Mouse (Mus musculus) liver, postnatal 0 days (tissue): ENCODE measurements at regions not wholly inside any gene's neighbourhood (a gene's known extent, or its start where the extent isn't known, plus 50 kb on each side); places are given as distances from the start of the nearest gene placed in this dataset.
A peak's percentile ranks its signal among the peaks of the same experiment; 100 is the strongest.

Experiments used
- ATAC-seq: fragments of 200-750 bp; cut with Nextera tagmentation; 2 replicates; pipeline ENCODE4 v1.8.0; 2017; ENCODE audit warnings: mild to moderate bottlenecking, moderate library complexity
- DNase-seq: peaks from one replicate; pipeline ENCODE4 v3.0.0-alpha.2; 2016
- H3K27ac ChIP-seq: fragments of 300-500 bp; sonication (generic); 2 replicates; pipeline ENCODE4 v1.5.1; 2014; ENCODE audit warnings: antibody characterized with exemption, moderate library complexity, mild to moderate bottlenecking, low read depth
- H3K27me3 ChIP-seq: fragments of 300-500 bp; sonication (generic); 2 replicates; pipeline ENCODE4 v1.6.1; 2014; ENCODE audit warnings: low read length, control low read depth, mixed read lengths; ENCODE audit not compliant: insufficient read depth
- H3K36me3 ChIP-seq: fragments of 300-500 bp; sonication (generic); replicated peaks from 2 replicates; pipeline ENCODE4 v1.6.1; 2014; ENCODE audit warnings: mild to moderate bottlenecking, control low read depth, low read length, moderate library complexity, mixed read lengths; ENCODE audit not compliant: insufficient read depth
- H3K4me1 ChIP-seq: fragments of 300-500 bp; sonication (generic); 2 replicates; pipeline ENCODE4 v1.6.1; 2014; ENCODE audit warnings: antibody characterized with exemption, mild to moderate bottlenecking, control low read depth; ENCODE audit not compliant: insufficient read depth
- H3K4me2 ChIP-seq: fragments of 300-500 bp; sonication (generic); 2 replicates; pipeline ENCODE4 v1.6.1; 2014; ENCODE audit warnings: low read depth, mild to moderate bottlenecking, low read length, moderate library complexity, mixed read lengths
- H3K4me3 ChIP-seq: fragments of 300-500 bp; sonication (generic); 2 replicates; pipeline ENCODE4 v1.5.1; 2014; ENCODE audit warnings: low read depth, low read length
- H3K9ac ChIP-seq: fragments of 300-500 bp; sonication (generic); replicated peaks from 2 replicates; pipeline ENCODE4 v1.6.1; 2014; ENCODE audit warnings: mild to moderate bottlenecking, moderate library complexity
- H3K9me3 ChIP-seq: fragments of 300-500 bp; sonication (generic); 2 replicates; pipeline ENCODE4 v1.6.1; 2016; ENCODE audit warnings: mild to moderate bottlenecking, control low read depth, low read length, mixed read lengths
- CTCF ChIP-seq: sonication (generic); IDR thresholded peaks from 2 replicates; pipeline ENCODE4 v1.5.1; 2016; ENCODE audit warnings: antibody characterized with exemption, low read depth
- EP300 ChIP-seq: IDR thresholded peaks from 2 replicates; pipeline ENCODE4 v1.6.1; 2016; ENCODE audit warnings: antibody characterized with exemption, low read depth, mild to moderate bottlenecking
- WGBS: fragments of 180-500 bp; shearing (Covaris S2); extraction: QIAGEN DNeasy Blood & Tissue Kit; methylation state at CpG from one replicate; pipeline ENCODE4 v1.1.7; 2014; ENCODE audit not compliant: insufficient replicate concordance; 5-methylcytosine and 5-hydroxymethylcytosine counted together

DNA sequence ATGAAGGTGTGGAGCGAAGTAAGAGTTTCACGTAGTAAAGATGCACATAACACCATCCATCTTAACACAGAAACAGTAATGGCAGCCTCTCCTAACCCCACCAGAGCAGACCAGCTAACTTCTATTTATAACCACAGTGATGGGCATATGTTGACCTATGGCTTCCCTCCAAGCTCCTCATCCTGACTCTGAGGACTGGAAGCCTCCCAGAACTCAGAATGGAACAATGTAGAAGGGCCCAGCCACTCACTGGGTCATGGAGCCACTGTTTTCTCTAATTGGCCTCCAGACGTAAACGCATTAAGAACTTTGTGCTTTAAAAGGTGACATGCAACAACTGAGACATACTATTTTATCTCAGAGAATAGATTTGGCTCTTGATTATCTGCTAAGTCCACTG is 77.0 kb downstream of the Irs2 start:
- DNase-seq = no peak
- Histone ChIP-seq H3K27me3 (no peaks in the 10 kb centered on the region), H3K9me3 (no peaks in the 10 kb centered on the region), H3K27ac (no peak overlapping the region), H3K4me3 (no peak overlapping the region), H3K4me2 (no peak overlapping the region), H3K4me1 (peaks cover 12% of the 10 kb centered on the region), H3K9ac (no peak overlapping the region), H3K36me3 (no peaks in the 10 kb centered on the region)
- TF ChIP-seq CTCF (no peak), EP300 (no peak)
- no peak for ATAC-seq
- WGBS = 79% methylated on average over 4 of the region's 4 CpGs

DNA sequence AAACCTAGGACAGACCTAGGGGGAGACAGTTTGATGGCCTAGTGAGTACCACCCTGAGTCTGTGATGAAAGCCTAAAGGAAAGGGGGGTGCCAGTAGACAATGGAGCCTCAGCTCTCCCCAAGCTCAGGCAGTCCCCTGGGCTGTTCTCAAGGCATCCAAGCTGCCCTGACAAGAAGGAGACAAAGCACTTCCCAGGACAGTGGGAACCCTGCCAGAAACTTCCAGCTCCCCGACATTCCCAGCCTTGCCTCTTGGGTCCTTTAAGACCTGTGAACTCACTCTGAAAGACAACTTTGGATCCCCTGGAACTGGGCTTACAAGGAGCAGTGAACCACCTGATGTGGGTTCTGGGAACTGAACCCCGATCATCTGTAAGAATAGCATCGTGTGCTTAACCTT is 79.4 kb downstream of the Irs2 start:
- Histone ChIP-seq H3K9me3 (no peaks in the 10 kb centered on the region), H3K36me3 (no peaks in the 10 kb centered on the region), H3K9ac (no peak overlapping the region), H3K4me1 (peaks cover 20% of the 10 kb centered on the region), H3K4me3 (no peak overlapping the region), H3K27me3 (peaks cover 7% of the 10 kb centered on the region; the same call in 1 of the 2 replicates), H3K4me2 (no peak overlapping the region), H3K27ac (peak overlapping the region; percentile 95)
- DNase-seq (no peak), ATAC-seq (no peak)
- 78% methylated on average over 3 of the region's 3 CpGs for WGBS
- TF ChIP-seq EP300 = no peak
- TF ChIP-seq CTCF = no peak

DNA sequence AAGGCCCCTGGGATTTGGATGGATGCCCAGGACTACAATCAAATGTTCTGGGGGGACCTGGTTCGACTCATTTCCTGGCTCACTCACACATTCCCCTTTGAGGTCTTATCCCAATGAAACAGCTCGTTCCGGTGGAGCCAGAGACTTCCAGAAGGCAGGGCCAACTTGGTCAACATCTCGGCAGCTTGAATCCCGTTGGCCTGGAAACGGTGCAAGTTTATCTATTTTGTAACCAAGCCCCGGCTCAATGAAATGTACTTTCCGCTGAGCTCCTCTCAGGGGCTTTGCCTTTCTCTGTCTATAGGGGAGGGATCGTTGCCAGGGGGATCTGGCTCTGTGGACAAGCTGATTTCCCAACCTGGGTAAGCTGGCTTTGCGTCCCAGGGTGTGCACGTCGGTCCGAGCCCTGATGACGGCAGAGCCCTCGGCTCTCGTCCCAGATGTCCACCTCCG is 79.9 kb downstream of the Irs2 start:
- Histone ChIP-seq H3K4me1 (peaks cover 25% of the 10 kb centered on the region), H3K27ac (peak overlapping the region; percentile 95), H3K9ac (no peak overlapping the region), H3K4me3 (no peak overlapping the region), H3K4me2 (0 out of 2 replicates have a peak overlapping the region, but pooled peaks have one; percentile 64), H3K9me3 (no peaks in the 10 kb centered on the region), H3K27me3 (peaks cover 7% of the 10 kb centered on the region; the same call in 1 of the 2 replicates), H3K36me3 (no peaks in the 10 kb centered on the region)
- DNase-seq (peak; percentile 79), ATAC-seq (peak; percentile 93)
- 58% methylated on average over 17 of the region's 17 CpGs for WGBS
- TF ChIP-seq EP300 (peak; percentile 80), CTCF (no peak)

DNA sequence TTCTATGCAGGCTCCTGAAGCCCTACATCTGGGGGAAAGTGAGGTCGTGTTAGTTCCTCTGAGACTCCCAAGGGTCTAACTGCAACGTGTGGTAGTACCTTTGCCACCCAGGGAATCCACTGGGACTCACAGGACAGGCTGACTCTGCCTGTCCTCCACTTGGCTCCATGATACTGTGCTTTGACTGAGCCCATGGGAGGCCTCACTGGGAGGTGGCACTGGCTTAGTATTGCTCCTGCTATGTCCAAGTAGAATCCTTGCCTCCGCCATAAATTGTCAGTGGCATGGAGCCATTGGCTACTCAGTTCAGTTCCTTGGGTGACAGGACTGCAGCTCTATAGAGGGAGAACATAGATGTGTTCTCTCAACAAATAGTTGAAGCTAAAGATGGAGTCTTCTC is 81.1 kb downstream of the Irs2 start:
- TF ChIP-seq EP300 (no peak), CTCF (no peak)
- H3K9ac ChIP-seq = peak overlapping the region; percentile 61
- peak overlapping the region; percentile 24 for H3K4me3 ChIP-seq
- peak overlapping the region; percentile 95 for H3K27ac ChIP-seq
- no peaks in the 10 kb centered on the region for H3K9me3 ChIP-seq
- WGBS = 57% methylated on average over 3 of the region's 3 CpGs
- H3K36me3 ChIP-seq = no peaks in the 10 kb centered on the region
- no peak for DNase-seq
- peak overlapping the region; percentile 64 for H3K4me2 ChIP-seq
- peaks cover 29% of the 10 kb centered on the region for H3K4me1 ChIP-seq
- no peak for ATAC-seq
- peaks cover 7% of the 10 kb centered on the region; the same call in 1 of the 2 replicates for H3K27me3 ChIP-seq

DNA sequence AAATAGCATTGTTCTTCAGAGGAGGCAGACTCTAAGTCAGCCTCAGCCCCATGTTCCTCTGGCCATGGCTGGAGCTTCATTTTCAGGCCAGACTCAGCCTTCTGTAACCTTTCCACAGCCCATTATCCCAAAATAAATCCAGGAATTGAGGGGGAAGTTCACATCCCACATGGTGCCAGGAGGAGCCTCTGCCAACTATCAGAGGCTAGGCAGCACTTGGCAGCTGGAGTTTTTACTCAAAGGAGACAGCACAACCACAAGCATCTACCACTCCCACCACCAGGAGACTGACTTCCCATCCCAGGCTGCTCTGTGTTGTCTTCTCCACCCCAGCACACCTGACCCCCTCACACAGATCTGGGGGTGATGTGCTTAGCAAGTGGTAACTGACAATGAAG is 81.7 kb downstream of the Irs2 start:
- Histone ChIP-seq H3K36me3 (no peaks in the 10 kb centered on the region), H3K4me1 (peaks cover 32% of the 10 kb centered on the region), H3K27me3 (peaks cover 7% of the 10 kb centered on the region; the same call in 1 of the 2 replicates), H3K27ac (peak overlapping the region; percentile 95), H3K9me3 (no peaks in the 10 kb centered on the region), H3K9ac (peak overlapping the region; percentile 61), H3K4me3 (peak overlapping the region; percentile 24), H3K4me2 (peak overlapping the region; percentile 64)
- ATAC-seq = no peak
- TF ChIP-seq EP300 = no peak
- no peak for TF ChIP-seq CTCF
- DNase-seq = no peak

DNA sequence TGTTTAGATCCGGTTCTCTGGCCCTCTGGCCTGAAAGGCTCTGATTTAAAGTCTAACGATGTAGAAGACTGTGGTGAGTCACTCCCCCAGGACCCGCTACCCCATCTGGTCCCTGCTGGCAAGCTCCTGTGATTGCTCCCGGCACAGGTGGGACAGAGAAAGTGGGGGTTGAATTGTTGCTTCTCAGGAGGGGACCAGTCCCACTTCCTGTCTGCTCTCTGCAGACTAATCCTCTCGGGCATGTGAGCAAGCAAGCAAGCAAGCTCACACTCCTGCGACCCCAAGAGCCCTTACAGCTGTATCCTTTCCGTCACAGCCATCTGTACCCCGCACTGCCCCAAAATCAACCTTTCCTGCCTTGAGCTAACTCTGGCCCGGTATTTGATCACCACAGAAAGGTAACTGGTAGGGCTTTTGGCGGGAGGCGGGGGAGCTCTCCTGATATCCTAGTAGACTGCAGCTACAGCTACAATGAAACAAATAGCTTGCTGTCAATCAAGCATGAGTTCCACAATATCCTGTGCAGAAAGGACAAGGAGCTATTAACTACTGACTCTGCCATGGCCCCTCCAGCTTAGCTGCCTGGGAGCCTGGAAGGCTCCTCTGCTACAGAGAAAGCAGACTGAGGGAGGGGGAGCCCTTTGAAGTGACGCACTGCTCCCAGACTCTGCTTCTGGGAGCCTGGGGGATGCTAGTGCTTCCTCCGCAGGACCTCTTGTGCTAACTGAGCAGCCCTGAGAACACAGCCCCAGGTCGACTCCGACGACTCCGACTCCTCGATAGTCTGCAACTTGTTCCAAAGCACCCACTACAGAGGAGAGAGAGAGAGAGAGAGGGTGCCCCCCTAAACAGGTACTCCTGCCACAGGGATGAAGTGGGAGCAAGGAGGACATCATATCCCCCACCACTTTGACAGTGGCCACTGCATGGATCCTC is 82.4 kb downstream of the Irs2 start:
- TF ChIP-seq CTCF = no peak
- no peak for TF ChIP-seq EP300
- peak overlapping the region; percentile 64 for H3K4me2 ChIP-seq
- 29% methylated on average over 18 of the region's 18 CpGs for WGBS
- H3K27me3 ChIP-seq = peaks cover 7% of the 10 kb centered on the region; the same call in 1 of the 2 replicates
- H3K36me3 ChIP-seq = no peaks in the 10 kb centered on the region
- peak overlapping the region; percentile 61 for H3K9ac ChIP-seq
- H3K9me3 ChIP-seq = no peaks in the 10 kb centered on the region
- H3K27ac ChIP-seq = peak overlapping the region; percentile 95
- ATAC-seq (no peak), DNase-seq (no peak)
- H3K4me1 ChIP-seq = peaks cover 32% of the 10 kb centered on the region
- H3K4me3 ChIP-seq = peak overlapping the region; percentile 24
